Mouse (Mus musculus) heart, postnatal 0 days (tissue): ENCODE measurements at regions not wholly inside any gene's neighbourhood (a gene's known extent, or its start where the extent isn't known, plus 50 kb on each side); places are given as distances from the start of the nearest gene placed in this dataset.

ENCODE experiments used
- CTCF ChIP-seq: IDR thresholded peaks from 2 replicates; pipeline ENCODE4 v1.5.1; 2016; ENCODE audit warnings: antibody characterized with exemption, control low read depth, low read depth
- EP300 ChIP-seq: IDR thresholded peaks from 2 replicates; pipeline ENCODE4 v1.6.1; 2016; ENCODE audit warnings: antibody characterized with exemption, low read depth

GRCm38 (mm10) chr7:72961321-72961720 lies 414.0 kb upstream of the Rgma start:
- TF ChIP-seq CTCF: no peak
- no peak for TF ChIP-seq EP300
